34 mouse cellular contexts compared by ENCODE assay signal in the genomic region with DNA sequence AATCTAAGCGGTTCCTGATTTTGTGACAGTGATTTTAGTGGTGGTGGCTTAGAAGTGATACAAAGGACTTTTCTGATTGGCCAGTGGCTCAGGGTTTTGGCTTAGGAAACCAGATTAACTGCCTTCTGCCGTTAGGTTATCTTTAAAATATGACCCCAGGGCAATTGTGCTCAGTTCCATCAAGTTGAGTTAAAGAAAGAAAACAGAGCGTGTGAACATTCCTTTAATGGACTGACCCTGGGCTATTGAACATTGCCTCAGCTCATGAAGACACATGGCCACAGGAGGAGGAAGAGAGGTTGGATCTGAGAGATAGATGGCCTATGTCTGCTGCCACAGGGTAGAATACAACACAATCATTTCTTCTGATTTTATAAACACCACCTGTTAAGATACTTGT.
"Had no signal": no experiment of that assay in that cellular context is flagged by ENCODE, and none has a peak within 500 bp of the region (broad histone marks: within the 10 kb centered on the region; RNA-seq: fewer than 3 reads in every experiment).

No protein-coding gene starts in this region.

- ATAC-seq: hindbrain, embryonic 16.5 days; hindbrain, postnatal 0 days; intestine, embryonic 15.5 days; intestine, embryonic 16.5 days; intestine, postnatal 0 days had no signal

- DNase-seq: heart, postnatal 10 days; heart, postnatal 14 days; heart, postnatal 36 days; heart, postnatal 4 days; kidney, adult 11 months; kidney, adult 18-20 months; kidney, adult 2 months; kidney, adult 8-10 months; kidney, adult 9 months; kidney, postnatal 10 days; kidney, postnatal 14 days; kidney, postnatal 25 days; kidney, postnatal 36 days; kidney, postnatal 4 days; layer of hippocampus, adult 9-11 months; layer of hippocampus, postnatal 36 days had no signal

- H3K27ac ChIP-seq: heart, embryonic 10.5 days; heart, embryonic 13.5 days; heart, embryonic 15.5 days; hindbrain, embryonic 10.5 days; hindbrain, embryonic 12.5 days; hindbrain, embryonic 13.5 days; hindbrain, embryonic 14.5 days; hindbrain, embryonic 15.5 days; hindbrain, postnatal 0 days; intestine, embryonic 15.5 days; kidney, embryonic 15.5 days; layer of hippocampus, adult 2 months; left cerebral cortex, adult 2 months had no signal

- H3K9me3 ChIP-seq: heart, embryonic 10.5 days; heart, embryonic 12.5 days; heart, embryonic 13.5 days; heart, embryonic 15.5 days; hindbrain, embryonic 10.5 days; hindbrain, embryonic 12.5 days; hindbrain, embryonic 13.5 days; hindbrain, embryonic 15.5 days; intestine, embryonic 15.5 days; kidney, embryonic 15.5 days had no signal

- H3K4me2 ChIP-seq: heart, embryonic 11.5 days; heart, embryonic 12.5 days; heart, embryonic 13.5 days; heart, embryonic 15.5 days; hindbrain, embryonic 12.5 days; hindbrain, embryonic 13.5 days; hindbrain, embryonic 14.5 days; hindbrain, embryonic 15.5 days; intestine, embryonic 15.5 days; kidney, embryonic 15.5 days had no signal

- H3K27me3 ChIP-seq: heart, embryonic 12.5 days; heart, embryonic 13.5 days; heart, embryonic 15.5 days; hindbrain, embryonic 12.5 days; hindbrain, embryonic 13.5 days; hindbrain, embryonic 15.5 days; intestine, embryonic 15.5 days; kidney, embryonic 15.5 days had no signal

- H3K36me3 ChIP-seq: heart, embryonic 10.5 days; heart, embryonic 12.5 days; heart, embryonic 13.5 days; heart, embryonic 15.5 days; hindbrain, embryonic 10.5 days; hindbrain, embryonic 12.5 days; hindbrain, embryonic 13.5 days; hindbrain, embryonic 15.5 days; intestine, embryonic 15.5 days; kidney, embryonic 15.5 days had no signal

- H3K4me1 ChIP-seq: heart, embryonic 10.5 days; heart, embryonic 12.5 days; heart, embryonic 13.5 days; heart, embryonic 15.5 days; hindbrain, embryonic 10.5 days; hindbrain, embryonic 12.5 days; hindbrain, embryonic 15.5 days; intestine, embryonic 15.5 days; kidney, embryonic 15.5 days had no signal

- H3K9ac ChIP-seq: heart, embryonic 12.5 days; heart, embryonic 13.5 days; heart, embryonic 15.5 days; hindbrain, embryonic 12.5 days; hindbrain, embryonic 13.5 days; hindbrain, embryonic 14.5 days; hindbrain, embryonic 15.5 days; intestine, embryonic 15.5 days; kidney, embryonic 15.5 days had no signal

- H3K4me3 ChIP-seq: heart, embryonic 10.5 days; heart, embryonic 12.5 days; heart, embryonic 13.5 days; heart, embryonic 15.5 days; hindbrain, embryonic 10.5 days; hindbrain, embryonic 12.5 days; hindbrain, embryonic 13.5 days; hindbrain, embryonic 15.5 days; intestine, embryonic 15.5 days; kidney, embryonic 15.5 days; layer of hippocampus, adult 2 months; left cerebral cortex, adult 2 months had no signal
